Mouse (Mus musculus): Measurements from ENCODE around the gene Mrps21. TPM values are rescaled to one million over a fixed set of nuclear protein-coding genes. Genes with fewer than 3 reads are reported as not detected.

The Mrps21 gene
- total and polyA plus RNA-seq, 2 experiments from 2014 or later: 88.3 to 241 TPM

DNA sequence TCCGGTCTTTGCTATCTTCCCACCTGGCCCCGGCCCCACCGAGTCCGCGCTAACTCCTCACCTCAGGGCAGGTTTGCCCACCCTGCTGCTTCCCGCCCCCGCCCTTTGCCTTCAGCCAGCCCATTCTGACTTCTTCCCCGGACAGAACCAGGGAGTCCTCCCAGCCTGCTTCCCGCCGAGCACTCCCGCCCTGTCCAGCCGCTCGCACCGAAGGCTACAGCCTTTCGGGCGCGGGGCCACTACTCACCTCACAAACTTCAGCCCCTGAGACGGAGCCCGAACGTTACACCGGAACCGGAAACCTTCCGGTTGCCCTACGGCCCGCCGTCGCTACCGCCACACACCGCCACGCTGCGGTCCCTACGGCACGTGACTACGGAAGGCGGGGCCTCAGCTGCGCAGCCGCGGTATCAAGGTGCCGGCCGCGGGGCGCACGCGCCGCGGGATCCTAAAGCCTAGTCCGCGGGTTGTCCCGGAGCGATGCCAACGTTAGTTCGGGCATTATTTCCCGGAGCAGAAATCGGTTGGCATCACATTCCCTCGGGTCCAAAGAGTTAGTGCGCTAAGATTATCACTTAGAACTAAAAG is 15.7 kb downstream of the Mrps21 start, which contains the start of gene Prpf3:
Prpf3 (minus strand) TSS at position 384 of the 588 bp plus-strand sequence.
- H3K9ac ChIP-seq (replicated peaks; ENCODE audit: low read length, poor library complexity, severe bottlenecking): peak within 1 kb of the TSS; percentile 74
- ATAC-seq (ENCODE audit: low FRiP score): peak; percentile 97

DNA sequence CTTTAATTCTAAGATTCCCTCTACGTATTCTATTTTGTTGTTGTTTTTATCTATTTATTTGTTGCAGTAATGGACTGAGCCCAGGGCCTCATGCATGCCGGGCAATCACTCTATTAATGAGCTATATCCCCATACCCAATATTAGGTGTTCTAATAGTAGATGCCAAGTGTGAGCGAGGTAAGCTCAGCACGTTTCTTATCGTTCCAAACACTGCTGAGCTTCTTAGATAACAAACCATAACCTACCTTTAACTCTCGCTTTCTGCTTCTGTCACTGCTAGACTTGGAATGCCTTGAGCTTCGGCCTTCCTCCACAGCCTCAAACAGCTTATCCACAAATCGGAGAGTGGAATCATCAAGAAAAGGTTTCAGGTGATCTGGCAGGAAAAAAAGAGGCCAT is 20.0 kb downstream of the Mrps21 start:
- H3K4me2 ChIP-seq (ENCODE audit: low read depth, low read length, poor library complexity, severe bottlenecking): no peak overlapping the region
- H3K9ac ChIP-seq (replicated peaks; ENCODE audit: low read length, poor library complexity, severe bottlenecking): no peak overlapping the region
- DNase-seq (ENCODE audit: low spot score) (no peak), ATAC-seq (ENCODE audit: low FRiP score) (no peak)
- no peaks in the 10 kb centered on the region for H3K27me3 ChIP-seq (ENCODE audit: insufficient read depth, low read length)
- H3K9me3 ChIP-seq (ENCODE audit: low read length): no peaks in the 10 kb centered on the region
- WGBS: 97% methylated on average over 8 of the region's 8 CpGs
- TF ChIP-seq CTCF (IDR thresholded peaks at IDR 0.05): no peak
- H3K4me3 ChIP-seq (ENCODE audit: low read depth, low read length): no peak overlapping the region
- no peak overlapping the region for H3K27ac ChIP-seq (ENCODE audit: low read depth, low read length)
- H3K36me3 ChIP-seq (ENCODE audit: insufficient read depth, low read length): peaks cover 49% of the 10 kb centered on the region
- peaks cover 2% of the 10 kb centered on the region; the same call in 1 of the 2 replicates for H3K4me1 ChIP-seq (ENCODE audit: insufficient read depth, low read length)

More for the DNA sequence above, 15.7 kb downstream of the Mrps21 start, which contains the start of gene Prpf3:
- Histone ChIP-seq H3K27me3 (ENCODE audit: insufficient read depth, low read length) (no peaks in the 10 kb centered on the region), H3K4me3 (ENCODE audit: low read depth, low read length) (peak within 1 kb of the TSS; percentile 85), H3K9me3 (ENCODE audit: low read length) (no peaks in the 10 kb centered on the region), H3K4me2 (ENCODE audit: low read depth, low read length, poor library complexity, severe bottlenecking) (peak within 1 kb of the TSS; percentile 78), H3K27ac (ENCODE audit: low read depth, low read length) (peak within 1 kb of the TSS; percentile 71), H3K36me3 (ENCODE audit: insufficient read depth, low read length) (peaks cover 11% of the 10 kb centered on the region), H3K4me1 (ENCODE audit: insufficient read depth, low read length) (peaks cover 2% of the 10 kb centered on the region; the same call in 1 of the 2 replicates)
- WGBS: under 1% methylated on average over 56 of the region's 56 CpGs
- TF ChIP-seq CTCF (IDR thresholded peaks at IDR 0.05): peak; percentile 5; the same call in 1 of the 2 replicates
- DNase-seq (ENCODE audit: low spot score): peak; percentile 93

- Histone ChIP-seq H3K4me2 (ENCODE audit: low read depth, low read length, poor library complexity, severe bottlenecking) (no peak overlapping the region), H3K9ac (replicated peaks; ENCODE audit: low read length, poor library complexity, severe bottlenecking) (no peak overlapping the region), H3K27me3 (ENCODE audit: insufficient read depth, low read length) (no peaks in the 10 kb centered on the region), H3K9me3 (ENCODE audit: low read length) (no peaks in the 10 kb centered on the region), H3K4me1 (ENCODE audit: insufficient read depth, low read length) (peaks cover 2% of the 10 kb centered on the region; the same call in 1 of the 2 replicates), H3K4me3 (ENCODE audit: low read depth, low read length) (no peak overlapping the region), H3K36me3 (ENCODE audit: insufficient read depth, low read length) (peaks cover 55% of the 10 kb centered on the region), H3K27ac (ENCODE audit: low read depth, low read length) (no peak overlapping the region)
- ATAC-seq (ENCODE audit: low FRiP score): no peak
- TF ChIP-seq CTCF (IDR thresholded peaks at IDR 0.05): no peak
- DNase-seq (ENCODE audit: low spot score): no peak
- 87% methylated on average over 4 of the region's 4 CpGs for WGBS
Observed at GRCm38 (mm10) chr3:95850611-95851010, 20.7 kb downstream of the Mrps21 start.

DNA sequence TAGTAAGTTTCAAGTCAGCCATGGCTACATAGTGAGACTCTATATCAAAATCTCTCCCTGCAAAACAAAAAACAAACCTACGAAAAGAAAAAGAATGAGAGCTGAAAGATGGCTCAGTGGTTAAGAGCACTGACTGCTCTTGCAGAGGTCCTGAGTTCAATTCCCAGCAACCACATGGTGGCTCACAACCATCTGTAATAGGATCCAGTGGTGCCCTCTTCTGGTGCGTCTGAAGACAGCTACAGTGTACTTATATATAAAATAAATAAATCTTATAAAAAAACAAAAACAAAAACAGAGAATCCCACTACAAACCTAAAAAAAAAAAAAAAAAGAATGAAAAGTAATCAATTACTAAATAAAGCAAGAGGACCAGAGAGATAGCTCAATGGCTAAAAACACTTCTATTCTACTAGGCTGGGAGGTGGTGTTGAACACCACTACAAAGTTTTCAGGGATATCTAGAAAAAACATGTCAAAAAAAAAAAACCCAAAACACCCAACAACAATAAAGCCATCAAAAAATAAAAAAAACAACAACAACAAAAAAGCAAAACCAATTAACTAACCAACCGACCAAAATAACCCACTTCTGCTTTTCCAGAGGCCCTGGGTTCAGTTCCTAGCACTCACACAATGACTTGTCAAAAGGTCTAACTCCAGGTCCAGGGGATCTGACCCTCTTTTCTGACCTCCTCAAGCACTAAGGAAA is 28.7 kb downstream of the Mrps21 start:
- peak; percentile 30 for TF ChIP-seq CTCF (IDR thresholded peaks at IDR 0.05)
- 91% methylated on average over 3 of the region's 3 CpGs for WGBS
- peaks cover 57% of the 10 kb centered on the region for H3K36me3 ChIP-seq (ENCODE audit: insufficient read depth, low read length)

DNA sequence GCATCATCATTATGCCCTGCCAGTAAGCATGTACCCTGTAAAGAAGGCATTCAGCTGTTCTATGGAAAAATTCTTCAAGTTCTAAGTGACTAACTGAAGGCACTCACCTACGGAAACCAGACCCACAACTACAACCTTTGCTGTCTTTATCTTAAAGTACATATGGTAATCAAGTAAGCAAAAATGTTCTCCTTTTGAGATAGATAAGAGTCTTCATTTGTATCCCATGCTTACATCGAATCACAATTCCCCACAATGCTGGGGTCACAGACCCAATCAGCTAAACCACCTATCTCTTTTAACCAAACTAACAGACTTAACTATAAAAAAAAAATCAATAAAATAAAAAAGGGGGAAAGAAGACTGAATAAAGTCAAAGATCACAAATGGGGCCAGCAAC is 32.1 kb downstream of the Mrps21 start:
- Histone ChIP-seq H3K27ac (ENCODE audit: low read depth, low read length) (no peak overlapping the region), H3K9ac (replicated peaks; ENCODE audit: low read length, poor library complexity, severe bottlenecking) (no peak overlapping the region), H3K4me3 (ENCODE audit: low read depth, low read length) (no peak overlapping the region), H3K9me3 (ENCODE audit: low read length) (no peaks in the 10 kb centered on the region), H3K4me1 (ENCODE audit: insufficient read depth, low read length) (no peaks in the 10 kb centered on the region), H3K36me3 (ENCODE audit: insufficient read depth, low read length) (peaks cover 44% of the 10 kb centered on the region), H3K27me3 (ENCODE audit: insufficient read depth, low read length) (no peaks in the 10 kb centered on the region), H3K4me2 (ENCODE audit: low read depth, low read length, poor library complexity, severe bottlenecking) (no peak overlapping the region)
- no peak for ATAC-seq (ENCODE audit: low FRiP score)
- 94% methylated on average over 2 of the region's 2 CpGs for WGBS
- DNase-seq (ENCODE audit: low spot score): no peak
- no peak for TF ChIP-seq CTCF (IDR thresholded peaks at IDR 0.05)

More for the DNA sequence above, 28.7 kb downstream of the Mrps21 start:
- Histone ChIP-seq H3K4me2 (ENCODE audit: low read depth, low read length, poor library complexity, severe bottlenecking) (no peak overlapping the region), H3K9ac (replicated peaks; ENCODE audit: low read length, poor library complexity, severe bottlenecking) (no peak overlapping the region), H3K9me3 (ENCODE audit: low read length) (no peaks in the 10 kb centered on the region), H3K4me1 (ENCODE audit: insufficient read depth, low read length) (no peaks in the 10 kb centered on the region), H3K4me3 (ENCODE audit: low read depth, low read length) (no peak overlapping the region), H3K27me3 (ENCODE audit: insufficient read depth, low read length) (no peaks in the 10 kb centered on the region), H3K27ac (ENCODE audit: low read depth, low read length) (no peak overlapping the region)
- no peak for ATAC-seq (ENCODE audit: low FRiP score)
- DNase-seq (ENCODE audit: low spot score): no peak

DNA sequence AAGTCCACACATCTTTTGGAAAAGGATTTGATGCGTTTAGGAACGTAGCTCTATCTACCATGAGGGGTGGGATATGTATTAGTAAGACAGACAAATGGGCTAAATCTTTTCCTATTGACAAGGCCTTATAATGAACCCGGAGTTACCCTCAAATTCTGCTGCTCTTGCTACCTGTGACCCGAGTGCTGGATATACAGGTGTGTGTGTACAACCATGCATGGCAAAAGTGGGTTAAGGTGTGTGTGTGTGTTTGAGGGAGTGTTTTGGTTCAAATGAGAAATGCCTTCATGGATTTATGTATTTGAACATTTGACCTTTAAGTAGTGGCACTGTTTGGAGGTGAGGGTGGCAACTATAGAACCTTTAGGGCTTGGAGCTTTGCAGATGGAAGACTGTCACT is 42.3 kb downstream of the Mrps21 start:
- no peak for ATAC-seq (ENCODE audit: low FRiP score)
- TF ChIP-seq CTCF (IDR thresholded peaks at IDR 0.05): no peak
- H3K4me2 ChIP-seq (ENCODE audit: low read depth, low read length, poor library complexity, severe bottlenecking): no peak overlapping the region
- peaks cover 37% of the 10 kb centered on the region for H3K36me3 ChIP-seq (ENCODE audit: insufficient read depth, low read length)
- no peak overlapping the region for H3K27ac ChIP-seq (ENCODE audit: low read depth, low read length)
- WGBS: 97% methylated on average over 4 of the region's 4 CpGs
- no peaks in the 10 kb centered on the region for H3K27me3 ChIP-seq (ENCODE audit: insufficient read depth, low read length)
- no peaks in the 10 kb centered on the region for H3K9me3 ChIP-seq (ENCODE audit: low read length)
- no peak for DNase-seq (ENCODE audit: low spot score)
- H3K9ac ChIP-seq (replicated peaks; ENCODE audit: low read length, poor library complexity, severe bottlenecking): no peak overlapping the region
- H3K4me1 ChIP-seq (ENCODE audit: insufficient read depth, low read length): no peaks in the 10 kb centered on the region
- no peak overlapping the region for H3K4me3 ChIP-seq (ENCODE audit: low read depth, low read length)

Data from midbrain, postnatal 0 days (tissue).